9 mouse cellular contexts compared by ENCODE assay signal in genomic region chr5:122951056-122951912, GRCm38 (mm10). TPM values are rescaled to one million over a fixed set of nuclear protein-coding genes. Genes with fewer than 3 reads are reported as not detected.
DNase-seq lines count a peak whose midpoint lies in the region; ATAC-seq and TF ChIP-seq lines count a peak whose summit lies in the region.
"Had no signal": no experiment of that assay in that cellular context is flagged by ENCODE, and none has a peak within 500 bp of the region (broad histone marks: within the 10 kb centered on the region; RNA-seq: fewer than 3 reads in every experiment).

No protein-coding gene starts in this region.

- DNase-seq in c-Kit-positive CD71-negative TER-119-negative erythroid progenitor cells, embryonic 14.5 days (ENCODE audit: low read depth): peak; percentile 28
- peak; percentile 59 to 66 for DNase-seq in heart, postnatal 36 days
- peak; percentile 77 to 87 for DNase-seq in kidney, postnatal 4 days
- peak; percentile 45 for DNase-seq in thymus, adult 2 months

- H3K4me1 ChIP-seq in ES-Bruce4 (ENCODE audit: control insufficient read depth, insufficient read depth, low read length): peaks cover 2% of the 10 kb centered on the region
- peaks cover 40% of the 10 kb centered on the region for H3K4me1 ChIP-seq in forebrain, embryonic 13.5 days
- peaks cover 29% of the 10 kb centered on the region for H3K4me1 ChIP-seq in lung, embryonic 15.5 days
- peaks cover 26% of the 10 kb centered on the region for H3K4me1 ChIP-seq in neural tube, embryonic 15.5 days
- H3K4me1 ChIP-seq in thymus, adult 2 months (replicated peaks; ENCODE audit: control insufficient read depth, insufficient read depth, low read length): peaks cover 48% of the 10 kb centered on the region

- peak overlapping the region; percentile 43 for H3K9ac ChIP-seq in ES-Bruce4 (ENCODE audit: low read depth, poor library complexity, severe bottlenecking)
- peak overlapping the region; percentile 66 for H3K9ac ChIP-seq in forebrain, embryonic 13.5 days
- H3K9ac ChIP-seq in lung, embryonic 15.5 days: peak overlapping the region; percentile 24; the same call in 1 of the 2 replicates
- peak overlapping the region; percentile 50 for H3K9ac ChIP-seq in neural tube, embryonic 15.5 days (replicated peaks)

- H3K27ac ChIP-seq in ES-Bruce4 (ENCODE audit: insufficient read depth, low read length): no peak overlapping the region
- H3K27ac ChIP-seq in forebrain, embryonic 13.5 days: peak overlapping the region; percentile 57; the same call in 1 of the 2 replicates
- H3K27ac ChIP-seq in lung, embryonic 15.5 days: 0 out of 2 replicates have a peak overlapping the region, but pooled peaks have one; percentile 8
- H3K27ac ChIP-seq in neural tube, embryonic 15.5 days (replicated peaks): 0 out of 2 replicates have a peak overlapping the region, but pooled peaks have one; percentile 37
- no peak overlapping the region for H3K27ac ChIP-seq in thymus, adult 2 months (ENCODE audit: control insufficient read depth, insufficient read depth, low read length)

- H3K36me3 ChIP-seq in ES-Bruce4 (ENCODE audit: control insufficient read depth, insufficient read depth, low read length, poor library complexity, severe bottlenecking): no peaks in the 10 kb centered on the region
- H3K36me3 ChIP-seq in forebrain, embryonic 13.5 days (ENCODE audit: poor library complexity, severe bottlenecking): peaks cover 21% of the 10 kb centered on the region
- no peaks in the 10 kb centered on the region for H3K36me3 ChIP-seq in lung, embryonic 15.5 days
- no peaks in the 10 kb centered on the region for H3K36me3 ChIP-seq in neural tube, embryonic 15.5 days
- peaks cover 4% of the 10 kb centered on the region; the same call in 1 of the 2 replicates for H3K36me3 ChIP-seq in thymus, adult 2 months (ENCODE audit: control insufficient read depth, insufficient read depth, low read length)

- intact Hi-C loops in heart, postnatal 36 days (cut with DNase I): no loop called here

- 2% methylated on average over 30 of the region's 30 CpGs for WGBS in forebrain, embryonic 13.5 days
- WGBS in lung, embryonic 15.5 days: 5% methylated on average over 30 of the region's 30 CpGs
- 9% methylated on average over 30 of the region's 30 CpGs for WGBS in neural tube, embryonic 15.5 days
- WGBS in thymus, adult 2 months: under 1% methylated on average over 30 of the region's 30 CpGs

- H3K4me3 ChIP-seq in ES-Bruce4 (ENCODE audit: low read depth, low read length): peak overlapping the region; percentile 50
- H3K4me3 ChIP-seq in forebrain, embryonic 13.5 days: peak overlapping the region; percentile 39
- peak overlapping the region; percentile 41 for H3K4me3 ChIP-seq in lung, embryonic 15.5 days
- H3K4me3 ChIP-seq in neural tube, embryonic 15.5 days (replicated peaks): peak overlapping the region; percentile 44
- peak overlapping the region; percentile 41 for H3K4me3 ChIP-seq in thymus, adult 2 months (ENCODE audit: control insufficient read depth, insufficient read depth, low read length)
- H3K4me3 ChIP-seq: myocyte had no signal

- peak overlapping the region; percentile 91 for H3K4me2 ChIP-seq in forebrain, embryonic 13.5 days
- H3K4me2 ChIP-seq in lung, embryonic 15.5 days: peak overlapping the region; percentile 88
- peak overlapping the region; percentile 92 for H3K4me2 ChIP-seq in neural tube, embryonic 15.5 days

- no peak for TF ChIP-seq POLR2A in ES-Bruce4 (IDR thresholded peaks at IDR 0.05; ENCODE audit: insufficient read depth, low read length)
- TF ChIP-seq POLR2A in thymus, adult 2 months (IDR thresholded peaks at IDR 0.05; ENCODE audit: control insufficient read depth, extremely low read depth, insufficient read depth, low read length, poor library complexity): 0 out of 2 replicates have a peak, but pooled peaks have one; percentile 21

- ATAC-seq in forebrain, embryonic 13.5 days: peak; percentile 52
- ATAC-seq in lung, embryonic 15.5 days (ENCODE audit: borderline replicate concordance, extremely low read depth, low FRiP score, low TSS enrichment): peak; percentile 35
- peak; percentile 60 for ATAC-seq in neural tube, embryonic 15.5 days (ENCODE audit: low FRiP score)

- no peaks in the 10 kb centered on the region for H3K27me3 ChIP-seq in ES-Bruce4 (ENCODE audit: control insufficient read depth, insufficient read depth, low read length, poor library complexity, severe bottlenecking)
- peaks cover 18% of the 10 kb centered on the region for H3K27me3 ChIP-seq in forebrain, embryonic 13.5 days
- H3K27me3 ChIP-seq in lung, embryonic 15.5 days: peaks cover 47% of the 10 kb centered on the region
- H3K27me3 ChIP-seq in neural tube, embryonic 15.5 days (replicated peaks): peaks cover 21% of the 10 kb centered on the region
- H3K27me3 ChIP-seq in thymus, adult 2 months (ENCODE audit: control insufficient read depth, insufficient read depth, low read length): no peaks in the 10 kb centered on the region

- TF ChIP-seq CTCF in ES-Bruce4 (IDR thresholded peaks at IDR 0.05; ENCODE audit: low read depth, low read length): no peak
- no peak for TF ChIP-seq CTCF in thymus, adult 2 months (IDR thresholded peaks at IDR 0.05; ENCODE audit: borderline replicate concordance, control insufficient read depth, extremely low read depth, insufficient read depth, low read length, poor library complexity)

- TF ChIP-seq EP300 in ES-Bruce4 (IDR thresholded peaks at IDR 0.05; ENCODE audit: insufficient read depth, low read depth, low read length): no peak

- no peaks in the 10 kb centered on the region for H3K9me3 ChIP-seq in ES-Bruce4 (replicated peaks; ENCODE audit: control insufficient read depth, insufficient read depth, low read length, poor library complexity, severe bottlenecking)
- no peaks in the 10 kb centered on the region for H3K9me3 ChIP-seq in forebrain, embryonic 13.5 days (replicated peaks)
- H3K9me3 ChIP-seq in lung, embryonic 15.5 days: no peaks in the 10 kb centered on the region
- no peaks in the 10 kb centered on the region for H3K9me3 ChIP-seq in neural tube, embryonic 15.5 days (replicated peaks)

RNA-seq across cellular contexts. Expression of gene Kdm2b, which starts 38.3 kb away (rescaled TPM):
- polyA plus RNA-seq in ES-Bruce4 (2011; ENCODE audit: insufficient read depth, insufficient read length, low read depth, missing spikeins): 50.3 and 56.8 TPM in 2 replicates
- polyA plus RNA-seq in forebrain, embryonic 13.5 days (2015; fragmentation: Nextera tagmentation; extraction: Ambion mirVana): 107 and 108 TPM in 2 replicates
- 10 to 100 TPM; 16.6 to 19.0 TPM for total RNA-seq in heart, postnatal 36 days (2021)
- polyA plus RNA-seq in lung, embryonic 15.5 days (2015; fragmentation: Nextera tagmentation; extraction: Ambion mirVana): 36.4 and 38.1 TPM in 2 replicates
- polyA plus RNA-seq in neural tube, embryonic 15.5 days (2015; fragmentation: Nextera tagmentation; extraction: Ambion mirVana): 81.4 and 89.2 TPM in 2 replicates
- 65.1 and 73.9 TPM in 2 replicates for polyA plus RNA-seq in thymus, adult 2 months (2012; rRNA removed)

Comparison
In these comparisons a context has a peak if more than half of its experiments do, and no peak if none do; other contexts are left out.
1. H3K27ac ChIP-seq: peak in forebrain, embryonic 13.5 days (single experiment), lung, embryonic 15.5 days (single experiment) and neural tube, embryonic 15.5 days (single experiment); none in ES-Bruce4 (single experiment) and thymus, adult 2 months (single experiment).
2. DNase-seq: peak in every context shown above with its lines; median percentile 82 in kidney, postnatal 4 days; 62 in heart, postnatal 36 days; 45 in thymus, adult 2 months; 28 in c-Kit-positive CD71-negative TER-119-negative erythroid progenitor cells, embryonic 14.5 days.
3. Peak in every context shown above with its lines, with median percentiles within 50 percentile points of each other: H3K4me3 ChIP-seq, H3K9ac ChIP-seq, ATAC-seq and H3K4me2 ChIP-seq.